Mouse (Mus musculus): ENCODE results near the gene 4933434E20Rik. TPM values are rescaled to one million over a fixed set of nuclear protein-coding genes. Genes with fewer than 3 reads are reported as not detected.

4933434E20Rik gene
- total and polyA plus RNA-seq, 2 experiments from 2014 or later: 151 to 183 TPM

- no peaks in the 10 kb centered on the region for H3K9me3 ChIP-seq (replicated peaks; ENCODE audit: control insufficient read depth, low read length)
- H3K4me3 ChIP-seq (ENCODE audit: low read depth, low read length): no peak overlapping the region
- no peak for ATAC-seq (ENCODE audit: insufficient read depth, low read depth)
- no peaks in the 10 kb centered on the region for H3K4me1 ChIP-seq (ENCODE audit: control insufficient read depth, insufficient read depth)
- no peak for DNase-seq (ENCODE audit: low spot score)
- H3K27ac ChIP-seq (ENCODE audit: low read depth): no peak overlapping the region
- WGBS: 71% methylated on average over 3 of the region's 3 CpGs
- H3K36me3 ChIP-seq (replicated peaks; ENCODE audit: control insufficient read depth, insufficient read depth, low read length): peaks cover 35% of the 10 kb centered on the region
- H3K4me2 ChIP-seq (ENCODE audit: low read depth, low read length): no peak overlapping the region
- TF ChIP-seq EP300 (IDR thresholded peaks at IDR 0.05; ENCODE audit: low read depth) (no peak), CTCF (IDR thresholded peaks at IDR 0.05; ENCODE audit: low read depth) (no peak)
- no peaks in the 10 kb centered on the region for H3K27me3 ChIP-seq (ENCODE audit: control insufficient read depth, insufficient read depth, low read length)
- no peak overlapping the region for H3K9ac ChIP-seq (replicated peaks; ENCODE audit: low read depth, low read length)
Measured at GRCm38 (mm10) chr3:90064383-90064782, 12.9 kb downstream of the 4933434E20Rik start.

GRCm38 (mm10) chr3:90065553-90065952 lies 14.1 kb downstream of the 4933434E20Rik start:
- WGBS: 59% methylated on average over 3 of the region's 3 CpGs
- TF ChIP-seq EP300 (IDR thresholded peaks at IDR 0.05; ENCODE audit: low read depth): no peak
- peak; percentile 77 for TF ChIP-seq CTCF (IDR thresholded peaks at IDR 0.05; ENCODE audit: low read depth)
- ATAC-seq (ENCODE audit: insufficient read depth, low read depth) (no peak), DNase-seq (ENCODE audit: low spot score) (no peak)
- H3K9me3 ChIP-seq (replicated peaks; ENCODE audit: control insufficient read depth, low read length): no peaks in the 10 kb centered on the region
- H3K9ac ChIP-seq (replicated peaks; ENCODE audit: low read depth, low read length): no peak overlapping the region
- no peaks in the 10 kb centered on the region for H3K27me3 ChIP-seq (ENCODE audit: control insufficient read depth, insufficient read depth, low read length)
- H3K27ac ChIP-seq (ENCODE audit: low read depth): no peak overlapping the region
- H3K4me2 ChIP-seq (ENCODE audit: low read depth, low read length): no peak overlapping the region
- no peaks in the 10 kb centered on the region for H3K4me1 ChIP-seq (ENCODE audit: control insufficient read depth, insufficient read depth)
- H3K4me3 ChIP-seq (ENCODE audit: low read depth, low read length): no peak overlapping the region
- H3K36me3 ChIP-seq (replicated peaks; ENCODE audit: control insufficient read depth, insufficient read depth, low read length): peaks cover 30% of the 10 kb centered on the region

DNA sequence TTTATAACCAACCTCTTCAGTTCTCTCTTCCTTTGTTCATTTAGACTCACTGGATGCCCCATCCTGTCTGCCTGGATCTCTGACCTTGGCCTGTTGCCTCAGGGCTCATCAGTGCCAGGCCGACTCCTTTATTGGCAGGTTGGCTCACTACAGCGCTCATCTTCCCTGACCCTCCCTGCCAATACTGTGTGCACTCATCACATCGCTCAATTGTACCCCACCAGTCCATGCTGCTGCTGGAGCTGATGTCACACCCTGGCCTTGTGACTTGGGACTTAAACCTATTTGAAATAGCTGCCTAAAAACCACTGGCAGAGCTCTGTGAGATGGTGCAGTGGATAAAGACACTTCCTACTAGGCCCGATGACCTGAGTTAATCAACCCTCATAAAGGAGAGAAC lies 16.4 kb downstream of the 4933434E20Rik start:
- no peak overlapping the region for H3K9ac ChIP-seq (replicated peaks; ENCODE audit: low read depth, low read length)
- DNase-seq (ENCODE audit: low spot score): no peak
- H3K4me3 ChIP-seq (ENCODE audit: low read depth, low read length): no peak overlapping the region
- no peaks in the 10 kb centered on the region for H3K4me1 ChIP-seq (ENCODE audit: control insufficient read depth, insufficient read depth)
- TF ChIP-seq CTCF (IDR thresholded peaks at IDR 0.05; ENCODE audit: low read depth) (no peak), EP300 (IDR thresholded peaks at IDR 0.05; ENCODE audit: low read depth) (no peak)
- no peak overlapping the region for H3K27ac ChIP-seq (ENCODE audit: low read depth)
- H3K4me2 ChIP-seq (ENCODE audit: low read depth, low read length): no peak overlapping the region
- WGBS: 88% methylated on average over 4 of the region's 4 CpGs
- H3K9me3 ChIP-seq (replicated peaks; ENCODE audit: control insufficient read depth, low read length): no peaks in the 10 kb centered on the region
- no peak for ATAC-seq (ENCODE audit: insufficient read depth, low read depth)
- peaks cover 8% of the 10 kb centered on the region for H3K36me3 ChIP-seq (replicated peaks; ENCODE audit: control insufficient read depth, insufficient read depth, low read length)
- no peaks in the 10 kb centered on the region for H3K27me3 ChIP-seq (ENCODE audit: control insufficient read depth, insufficient read depth, low read length)

GRCm38 (mm10) chr3:90069688-90070087 lies 18.3 kb downstream of the 4933434E20Rik start:
- Histone ChIP-seq H3K27me3 (ENCODE audit: control insufficient read depth, insufficient read depth, low read length) (no peaks in the 10 kb centered on the region), H3K4me2 (ENCODE audit: low read depth, low read length) (no peak overlapping the region), H3K4me3 (ENCODE audit: low read depth, low read length) (no peak overlapping the region), H3K9me3 (replicated peaks; ENCODE audit: control insufficient read depth, low read length) (no peaks in the 10 kb centered on the region), H3K36me3 (replicated peaks; ENCODE audit: control insufficient read depth, insufficient read depth, low read length) (no peaks in the 10 kb centered on the region), H3K4me1 (ENCODE audit: control insufficient read depth, insufficient read depth) (no peaks in the 10 kb centered on the region), H3K9ac (replicated peaks; ENCODE audit: low read depth, low read length) (no peak overlapping the region), H3K27ac (ENCODE audit: low read depth) (no peak overlapping the region)
- ATAC-seq (ENCODE audit: insufficient read depth, low read depth) (no peak), DNase-seq (ENCODE audit: low spot score) (no peak)
- 58% methylated on average over 7 of the region's 7 CpGs for WGBS
- TF ChIP-seq EP300 (IDR thresholded peaks at IDR 0.05; ENCODE audit: low read depth): no peak
- no peak for TF ChIP-seq CTCF (IDR thresholded peaks at IDR 0.05; ENCODE audit: low read depth)

- DNase-seq (ENCODE audit: low spot score) (no peak), ATAC-seq (ENCODE audit: insufficient read depth, low read depth) (no peak)
- H3K27ac ChIP-seq (ENCODE audit: low read depth): no peak within 1 kb of the TSS
- H3K4me1 ChIP-seq (ENCODE audit: control insufficient read depth, insufficient read depth): no peaks in the 10 kb centered on the region
- no peaks in the 10 kb centered on the region for H3K9me3 ChIP-seq (replicated peaks; ENCODE audit: control insufficient read depth, low read length)
- H3K36me3 ChIP-seq (replicated peaks; ENCODE audit: control insufficient read depth, insufficient read depth, low read length): no peaks in the 10 kb centered on the region
- no peak within 1 kb of the TSS for H3K9ac ChIP-seq (replicated peaks; ENCODE audit: low read depth, low read length)
- WGBS: 47% methylated on average over 4 of the region's 4 CpGs
- H3K4me3 ChIP-seq (ENCODE audit: low read depth, low read length): no peak within 1 kb of the TSS
- TF ChIP-seq CTCF (IDR thresholded peaks at IDR 0.05; ENCODE audit: low read depth) (no peak), EP300 (IDR thresholded peaks at IDR 0.05; ENCODE audit: low read depth) (no peak)
- H3K4me2 ChIP-seq (ENCODE audit: low read depth, low read length): no peak within 1 kb of the TSS
- no peaks in the 10 kb centered on the region for H3K27me3 ChIP-seq (ENCODE audit: control insufficient read depth, insufficient read depth, low read length)
Measured at GRCm38 (mm10) chr3:90072294-90072693, 20.9 kb downstream of the 4933434E20Rik start, which contains the start of gene Tpm3. Tpm3 (plus strand) TSS chr3:90072649.

All from heart, postnatal 0 days (tissue).